Mouse (Mus musculus) B cell, adult 67 days (primary cell): ENCODE data around the gene Plekha7. TPM values are rescaled to one million over a fixed set of nuclear protein-coding genes. Genes with fewer than 3 reads are reported as not detected.

Experiments
- total RNA-seq, 2 experiments: library from RNA; stranded (reverse); gene quantifications; 4 replicates each; pipeline ENCODE4 v1.2.4; 2023

Gene Plekha7
- total RNA-seq: 1 to 10 TPM; 4.1 to 4.9 TPM

GRCm38 (mm10) chr7:116307871-116308631, at the start of gene Plekha7:
Plekha7 (minus strand) TSS chr7:116308376.

GRCm38 (mm10) chr7:116333713-116334668, 25.8 kb upstream of the Plekha7 start, which contains the start of gene Rps13:
Rps13 (minus strand) TSS chr7:116334195.

GRCm38 (mm10) chr7:116084366-116084765, 223.8 kb downstream of the Plekha7 start, which contains the start of gene Gm4353:
Gm4353 (minus strand) TSS chr7:116084635.

Other genes with a start within 250 kb of the Plekha7 start
- 1 to 10 TPM in 1 of 2 experiments, under 1 TPM in 1; 0.36 to 3.0 TPM for gene Gm4353, start 223.7 kb downstream of the Plekha7 start, total RNA-seq
- 1,000 to 10,000 TPM; 1,231 to 1,248 TPM for gene Rps13, start 25.8 kb upstream of the Plekha7 start, total RNA-seq
- gene Pik3c2a, start 135.1 kb upstream of the Plekha7 start, total RNA-seq: 10 to 100 TPM; 40.0 to 53.0 TPM
- 10 to 100 TPM; 13.7 to 18.3 TPM for gene Nucb2, start 196.0 kb upstream of the Plekha7 start, total RNA-seq